Mouse (Mus musculus) gastrocnemius, postnatal 25 days (tissue): ENCODE results near the gene Usp22. TPM values are rescaled to one million over a fixed set of nuclear protein-coding genes. Genes with fewer than 3 reads are reported as not detected.
"Not testable (repeated sequence)": the region's sequence is repeated elsewhere in the genome, so short reads cannot be mapped to it uniquely, and the experiment has no call there.

Source experiments
- DNase-seq: peaks from one replicate; pipeline ENCODE4 v3.0.0; 2022
- long read RNA-seq, 2 experiments: library from polyadenylated mRNA; stranded (forward); transcript quantifications; one replicate each; pipeline ENCODE4 v2.0.0; 2021
- total RNA-seq, 2 experiments: library from RNA; stranded (reverse); gene quantifications; 1 replicate in 1 of 2; 2 replicates in 1 of 2; pipeline ENCODE4 v1.2.3; 2021

The Usp22 gene
- 10 to 100 TPM; 14.0 TPM for total RNA-seq
- long read RNA-seq, experiment 1, full-length matches to known transcripts, result 3 of 6 reads
- long read RNA-seq, experiment 1, partial matches to known transcripts, result 0 of 6 reads
- long read RNA-seq, experiment 1, other reads (novel, unspliced or antisense), result 3 of 6 reads
- long read RNA-seq, experiment 2, full-length matches to known transcripts, result 5 of 12 reads
- long read RNA-seq, experiment 2, partial matches to known transcripts, result 2 of 12 reads
- long read RNA-seq, experiment 2, other reads (novel, unspliced or antisense), result 5 of 12 reads

DNA sequence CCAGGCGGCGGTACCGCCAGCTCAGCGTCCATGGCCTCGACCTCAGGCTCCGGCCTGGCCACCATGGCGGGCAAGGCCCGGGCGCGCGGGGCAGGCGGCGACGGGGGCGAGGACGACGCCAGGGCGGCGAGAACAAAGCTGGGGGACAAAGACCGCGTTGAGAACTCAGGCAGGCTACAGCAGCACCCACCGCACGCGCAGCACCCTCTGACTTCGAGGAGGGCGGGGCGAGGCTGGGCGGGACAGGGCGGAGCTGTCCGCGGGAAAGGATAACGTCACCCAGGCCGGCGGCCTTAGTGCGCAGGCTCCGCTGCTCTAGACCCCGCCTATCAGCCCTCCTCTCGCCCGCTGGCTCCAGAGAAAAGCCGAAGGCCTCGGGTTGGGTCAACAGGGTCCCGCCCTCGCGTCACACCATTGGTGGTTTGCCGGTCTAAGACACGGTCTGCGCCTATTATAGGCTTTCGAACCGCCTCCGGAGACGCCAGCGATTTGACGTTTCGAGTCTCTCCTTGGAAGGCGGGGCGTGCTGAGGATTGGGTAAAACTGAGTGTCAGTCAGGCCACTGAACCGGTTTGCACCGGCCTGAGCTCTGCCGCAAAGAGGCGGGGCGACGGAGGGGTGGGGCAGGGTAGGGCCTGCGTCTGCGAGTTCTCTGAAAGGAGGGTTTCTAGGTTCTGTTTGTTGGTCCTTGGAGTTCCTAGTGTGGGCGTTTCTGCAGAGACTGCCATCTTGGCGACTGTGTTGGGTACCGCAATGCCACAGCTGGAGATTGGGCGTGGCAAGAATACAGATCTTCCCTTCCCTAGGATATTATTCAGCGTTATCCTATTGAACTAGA, at the start of gene Usp22:
Gene Usp22 (minus strand): TSS at position 235 of the 838 bp plus-strand sequence.
- peak; percentile 100 for DNase-seq

DNA sequence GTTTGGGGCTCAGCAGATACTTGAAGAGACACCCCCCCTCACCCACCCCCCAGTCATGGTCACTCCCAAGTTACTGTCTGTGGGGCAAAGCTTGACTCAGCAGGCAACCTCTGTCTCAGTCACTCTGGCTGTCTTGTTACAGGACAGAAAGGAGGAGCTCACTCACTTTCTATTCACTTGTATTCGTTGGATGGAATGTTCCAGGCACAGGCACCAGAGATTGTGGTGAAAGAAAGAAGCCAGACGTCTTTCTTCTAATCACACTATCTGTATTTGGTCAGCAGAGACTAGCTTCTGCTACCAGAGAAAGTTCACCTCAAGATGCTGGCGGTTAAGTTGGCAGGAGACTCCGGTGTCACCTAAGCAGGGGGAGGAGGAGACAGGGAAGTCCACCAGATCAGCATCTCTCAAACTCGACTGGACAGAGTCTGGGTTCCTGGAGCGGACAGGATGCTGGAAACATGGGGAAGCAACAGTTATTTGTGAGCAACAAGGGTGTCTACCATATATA, 49.4 kb upstream of the Usp22 start:
- DNase-seq, result no peak

DNA sequence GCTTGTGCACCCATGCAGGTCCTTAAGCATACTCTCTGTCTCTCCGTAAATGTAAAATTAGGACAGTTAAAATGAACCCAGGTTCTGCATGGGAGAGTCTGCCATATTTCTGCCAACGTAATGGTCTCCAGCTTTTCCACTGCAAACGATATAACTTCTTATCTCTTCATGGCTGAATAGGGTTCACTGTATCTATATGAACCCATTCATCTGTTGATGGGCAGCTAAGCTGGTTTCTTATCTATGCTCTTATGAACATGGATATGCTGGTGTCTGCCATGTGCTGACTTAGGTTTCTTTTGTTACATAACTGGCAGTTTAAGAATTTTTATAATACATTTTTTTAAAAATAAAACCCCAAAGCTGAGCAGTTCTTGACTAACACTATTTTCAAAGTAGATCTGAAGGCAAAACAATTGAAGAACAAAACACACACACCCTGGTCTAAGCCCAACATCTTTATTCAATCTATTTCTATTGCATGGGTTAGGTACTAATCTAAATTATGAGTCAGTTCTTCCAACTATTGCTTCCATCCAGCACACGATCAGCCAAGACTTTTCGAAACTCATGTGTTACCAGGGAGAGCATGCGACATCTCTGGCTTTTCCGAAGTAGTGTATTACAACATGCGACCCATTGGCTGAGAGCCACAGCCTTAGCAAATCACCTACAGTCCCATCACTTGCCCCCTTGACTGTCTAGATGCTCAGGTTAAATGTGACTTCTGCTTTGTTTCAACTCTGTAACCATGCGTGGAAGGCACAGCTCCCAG, 48.3 kb upstream of the Usp22 start:
- DNase-seq, result no peak

DNA sequence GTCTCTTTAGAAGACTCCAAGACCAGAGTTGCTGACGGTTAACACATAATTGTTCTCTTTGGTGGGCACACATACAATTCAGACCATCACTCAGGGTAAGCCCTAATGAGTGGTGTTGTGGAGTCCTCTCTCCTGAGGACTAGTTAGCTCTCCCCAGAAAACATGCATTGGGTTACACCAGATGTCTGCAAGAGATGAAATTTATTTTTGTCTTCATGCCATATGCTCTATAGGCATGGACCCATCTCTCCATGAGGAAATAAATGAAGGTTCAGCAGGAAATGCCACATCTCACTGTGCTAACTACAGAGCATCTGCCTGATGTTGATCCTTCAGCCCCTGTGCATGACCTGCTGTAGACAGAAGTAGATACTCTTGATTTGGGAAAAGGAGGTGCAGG, 47.2 kb upstream of the Usp22 start:
- DNase-seq, result no peak

DNA sequence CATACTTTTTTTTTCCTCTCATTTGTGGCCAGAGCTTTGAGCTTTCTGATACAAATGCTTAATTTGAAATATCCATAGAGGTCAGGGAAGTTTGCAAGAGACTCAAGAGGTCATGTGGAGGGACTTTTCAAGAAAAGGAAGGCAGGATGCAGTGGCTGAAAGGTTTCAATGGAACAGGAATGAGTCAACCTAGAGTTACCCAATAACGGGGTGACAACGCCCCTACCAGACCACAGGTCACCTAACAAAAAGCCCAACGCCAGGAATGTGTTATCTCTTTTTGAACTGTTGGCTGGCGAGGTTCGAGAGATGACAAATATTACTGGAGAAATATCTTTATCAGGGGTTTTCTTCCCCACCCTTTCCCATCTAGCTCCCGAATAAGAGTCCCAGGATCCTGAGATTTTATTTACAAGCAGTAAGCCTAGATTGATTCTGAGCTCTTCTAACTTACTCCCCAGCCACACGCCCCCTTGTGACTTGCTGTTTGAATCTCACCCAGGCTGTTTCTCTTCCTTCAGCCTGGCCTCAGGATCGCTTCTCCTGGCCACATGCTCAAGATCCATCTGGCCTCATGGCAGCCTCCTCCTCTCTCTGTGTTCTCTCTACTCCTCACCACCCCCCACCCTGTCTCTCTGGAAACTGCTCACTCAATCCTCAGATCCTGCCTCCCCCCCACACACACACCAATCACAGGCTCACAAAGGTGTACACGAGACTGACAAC, 45.5 kb upstream of the Usp22 start:
- no peak for DNase-seq

DNA sequence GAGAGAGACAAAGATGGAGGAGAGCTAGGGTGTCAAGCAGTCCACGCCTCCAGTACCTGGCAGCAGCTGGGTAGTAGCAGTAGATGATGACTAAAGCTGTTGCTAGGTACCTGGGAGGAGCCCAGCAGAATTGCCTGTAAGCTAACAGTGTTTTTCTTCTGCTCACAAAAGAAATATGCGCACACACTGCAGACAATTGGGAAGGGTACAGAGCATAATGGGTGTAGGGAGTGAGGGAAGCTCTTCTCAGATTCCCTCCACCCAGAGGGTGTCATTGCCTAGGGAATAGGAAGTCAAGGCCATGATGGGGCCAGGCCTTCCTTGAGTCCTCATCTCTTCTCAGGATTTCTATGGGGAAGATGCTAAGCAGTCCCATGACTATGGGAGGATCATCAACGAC, 41.1 kb upstream of the Usp22 start:
- DNase-seq, result no peak

DNA sequence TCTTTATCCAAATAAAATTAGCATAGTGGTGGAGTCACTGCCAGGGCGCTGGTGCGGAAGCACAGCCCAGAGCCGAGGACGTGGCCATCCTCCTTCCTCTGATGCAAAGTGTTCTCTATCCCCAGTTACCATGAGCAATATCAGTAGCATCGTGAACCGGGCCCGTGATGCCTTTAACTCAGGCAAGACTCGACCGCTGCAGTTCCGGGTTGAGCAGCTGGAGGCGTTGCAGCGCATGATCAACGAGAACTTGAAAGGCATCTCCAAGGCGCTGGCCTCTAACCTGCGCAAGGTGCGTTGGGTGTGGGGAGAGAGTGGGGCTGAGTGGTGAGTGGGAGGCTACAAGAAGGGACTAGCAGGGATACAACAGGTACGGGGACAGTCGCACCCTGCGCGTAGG, 37.2 kb upstream of the Usp22 start:
- no peak for DNase-seq

DNA sequence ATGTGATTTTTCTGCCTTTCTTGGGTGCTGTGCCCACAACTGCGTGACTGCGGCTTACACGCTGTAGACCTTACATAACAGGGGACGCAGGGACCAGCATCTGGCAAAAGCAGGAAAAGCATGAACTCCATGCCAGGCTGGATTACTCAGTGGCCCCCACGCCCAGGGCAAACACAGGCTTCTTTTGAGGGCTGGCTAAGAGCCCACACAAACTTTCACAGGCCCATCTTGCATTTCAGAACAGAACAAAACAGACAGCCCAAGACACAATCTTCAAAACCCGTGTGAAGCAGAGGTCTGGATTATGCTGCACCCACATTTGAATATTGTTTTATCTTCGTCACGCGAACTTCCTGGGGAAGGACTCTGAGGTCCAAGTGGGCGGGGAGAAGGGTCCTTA, 33.5 kb upstream of the Usp22 start:
- DNase-seq, result no peak

DNA sequence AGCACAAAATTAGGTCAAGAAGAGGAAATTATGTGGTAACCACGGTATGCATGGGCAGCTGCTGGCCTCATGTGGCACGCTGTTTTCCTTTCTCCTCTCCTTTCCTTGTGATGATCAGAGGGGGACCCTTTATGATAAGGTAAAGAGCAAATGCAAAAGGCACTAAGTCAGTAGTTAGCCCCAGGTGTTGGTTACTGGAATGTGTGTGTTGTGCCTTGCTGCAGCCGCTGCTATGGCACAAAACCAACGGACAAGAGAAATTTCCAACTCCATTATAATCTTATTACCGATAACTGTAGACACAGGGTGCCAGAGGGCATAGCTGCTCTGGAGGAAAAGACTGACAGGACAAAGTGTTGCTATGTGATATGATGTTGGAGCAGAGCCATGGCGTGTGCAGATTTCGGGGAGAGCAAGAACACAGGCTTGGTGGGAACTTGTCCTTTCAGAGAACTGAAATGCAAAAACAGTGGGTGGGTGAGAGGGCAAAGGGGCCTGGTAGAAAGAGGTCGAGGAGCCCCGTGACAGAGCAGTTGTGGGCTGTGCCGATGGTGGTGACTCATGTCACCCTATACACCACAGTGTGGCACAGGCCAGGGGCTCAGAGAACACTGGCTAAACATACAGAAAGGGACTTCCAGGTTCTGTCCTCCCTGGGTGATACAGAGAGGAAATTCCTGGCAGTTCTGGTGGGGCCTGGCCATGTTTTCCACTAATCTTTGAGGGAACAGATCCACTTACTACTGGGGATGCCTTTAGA, 32.8 kb upstream of the Usp22 start, which contains the start of gene Aldh3a1:
Gene Aldh3a1 (plus strand): TSS at position 51 of the 760 bp plus-strand sequence.
- DNase-seq, result no peak

DNA sequence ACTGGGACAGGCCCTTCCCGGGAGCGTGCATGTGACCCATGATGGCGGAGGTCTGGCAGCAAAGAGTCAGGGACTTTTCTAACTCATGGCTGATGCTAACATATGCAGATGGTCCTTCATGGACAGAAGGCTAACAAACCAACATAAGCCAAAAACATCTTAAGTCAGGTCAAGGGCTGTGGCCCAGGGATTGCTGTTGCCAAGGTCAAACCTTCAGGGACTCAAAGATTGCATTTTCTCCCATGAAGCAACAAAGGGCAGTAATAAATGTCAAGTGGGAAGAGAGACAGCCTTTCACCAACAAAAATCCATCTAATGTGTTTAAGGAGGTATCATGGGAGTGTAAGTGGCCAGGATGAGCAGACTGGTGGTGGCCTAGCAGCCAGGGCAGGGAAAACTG, 31.3 kb upstream of the Usp22 start:
- DNase-seq, result no peak

DNA sequence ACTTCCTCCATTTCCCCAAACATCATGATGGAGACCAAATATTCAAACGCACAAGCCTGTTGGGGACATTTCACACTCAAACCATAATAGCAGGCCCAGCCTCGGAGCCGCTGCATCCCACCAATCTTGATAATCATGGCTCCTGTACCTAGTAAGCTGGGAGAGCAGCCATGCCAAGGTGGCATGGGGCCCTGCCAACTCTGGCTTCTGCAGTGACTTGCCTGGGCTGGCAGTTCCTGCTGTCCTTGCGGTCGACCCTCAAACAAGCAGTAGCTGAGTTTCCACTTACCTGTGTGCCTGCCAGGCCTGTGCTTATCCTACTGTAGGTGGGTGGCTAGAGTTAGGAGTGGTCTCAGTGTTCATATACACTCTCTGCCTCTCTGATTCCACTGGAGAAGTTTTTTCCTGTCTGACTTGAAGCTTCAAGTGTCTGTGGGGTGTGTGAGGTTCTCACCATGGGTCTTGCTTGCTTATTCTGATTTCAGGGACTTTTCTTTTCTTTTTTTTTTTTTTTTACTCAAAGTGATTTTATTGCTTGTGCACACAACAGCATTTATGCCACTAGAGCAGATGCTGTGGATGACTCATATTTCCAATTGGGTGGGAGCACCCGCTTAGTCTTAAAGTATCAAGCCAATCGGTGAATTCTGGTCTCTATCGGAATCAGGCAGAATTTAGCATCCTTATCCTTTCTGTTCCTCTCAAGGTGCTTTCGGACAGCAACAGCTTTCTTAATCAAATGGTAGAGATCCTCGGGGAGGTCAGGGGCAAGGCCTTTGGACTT, 30.5 kb upstream of the Usp22 start:
- DNase-seq, result no peak

DNA sequence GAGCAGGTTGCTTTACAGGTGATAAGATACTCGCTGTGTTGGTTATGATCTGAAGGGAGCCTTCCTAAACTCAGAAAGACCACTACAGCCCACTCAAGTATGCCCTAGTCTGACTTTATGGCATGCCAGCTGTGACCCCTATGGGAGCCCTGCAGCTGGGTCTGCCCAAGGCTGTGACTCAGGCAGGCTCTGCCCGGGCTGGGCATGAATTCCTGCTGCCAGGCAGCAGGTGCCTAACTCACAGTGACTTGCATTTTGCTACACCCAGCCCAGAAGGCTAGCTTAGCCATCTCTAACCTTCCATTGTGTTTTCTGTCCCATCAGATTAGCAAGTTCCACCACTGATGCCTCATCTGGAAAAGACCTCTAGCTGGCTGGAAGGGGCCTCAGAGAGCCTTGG, 28.0 kb upstream of the Usp22 start:
- no peak for DNase-seq

DNA sequence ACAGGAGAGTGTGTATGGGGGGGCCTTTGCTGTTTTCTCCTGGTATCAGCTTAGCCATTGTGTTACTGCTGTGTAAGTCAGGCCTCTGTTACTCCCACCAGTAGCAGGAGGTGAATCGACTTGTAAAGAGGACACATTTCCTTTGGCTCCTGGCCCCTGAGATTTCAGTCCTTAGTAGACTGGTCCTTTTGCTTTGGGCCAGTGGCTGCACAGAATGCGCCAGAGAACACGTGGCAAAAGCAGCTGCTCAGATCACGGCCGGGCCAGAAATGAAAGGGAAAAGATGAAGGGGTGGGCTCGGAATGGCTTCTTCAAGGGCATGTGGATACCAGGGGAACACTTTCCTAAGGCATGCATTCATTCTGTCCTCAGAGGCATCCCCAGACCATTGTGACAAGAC, 27.3 kb upstream of the Usp22 start:
- DNase-seq, result no peak

DNA sequence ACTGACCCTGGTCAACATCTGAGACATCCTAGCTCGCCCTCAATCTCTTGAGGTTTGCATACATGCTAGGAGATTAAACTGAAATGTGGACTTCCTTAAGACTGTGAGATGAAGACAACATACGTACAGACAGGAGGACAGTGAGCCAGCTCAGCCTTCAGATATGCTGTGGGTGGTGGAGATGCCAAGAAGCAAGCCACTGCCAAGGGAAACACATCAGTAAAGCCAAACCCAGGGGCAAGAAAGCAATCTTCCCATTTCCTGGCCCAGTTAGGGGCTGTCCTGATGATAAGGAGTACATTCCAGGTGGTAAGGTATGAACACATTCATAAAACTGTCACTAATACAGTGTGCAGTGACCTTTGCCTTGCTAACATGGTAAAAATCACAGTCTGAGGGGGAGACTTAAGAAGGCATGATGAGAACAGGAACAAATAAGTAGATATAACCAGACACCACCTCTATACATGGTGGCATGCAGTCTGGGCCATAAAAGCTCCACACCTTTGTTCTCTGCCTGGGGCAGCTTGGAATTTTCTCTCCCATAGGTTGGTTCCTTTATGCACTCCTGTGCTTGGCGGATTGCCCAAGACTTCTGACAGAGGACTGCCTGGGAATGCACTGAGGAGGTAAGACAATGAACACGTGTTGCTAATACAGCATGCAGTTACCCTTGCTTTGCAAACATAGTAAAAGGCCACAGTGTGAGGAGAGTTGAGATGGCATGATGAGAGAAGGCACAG, 24.9 kb upstream of the Usp22 start:
- DNase-seq, result no peak

DNA sequence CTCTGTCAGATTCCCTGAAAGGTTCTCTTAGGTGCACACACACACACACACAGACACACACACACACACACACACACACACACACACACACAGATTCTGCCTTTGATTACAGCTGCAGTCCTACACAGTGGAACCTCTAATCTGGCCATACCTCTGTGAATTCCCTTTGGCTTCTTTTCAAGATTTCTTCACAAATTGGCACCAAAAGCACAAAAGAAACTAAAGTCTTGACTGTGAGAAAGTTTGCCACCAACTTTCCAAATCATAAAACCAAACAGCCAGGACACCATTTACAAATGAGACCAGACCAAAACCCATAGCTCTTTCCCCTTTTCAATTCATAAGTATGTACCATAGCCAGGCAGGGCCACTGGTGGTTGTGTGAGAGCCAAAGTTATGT, 23.1 kb upstream of the Usp22 start:
- no peak for DNase-seq

DNA sequence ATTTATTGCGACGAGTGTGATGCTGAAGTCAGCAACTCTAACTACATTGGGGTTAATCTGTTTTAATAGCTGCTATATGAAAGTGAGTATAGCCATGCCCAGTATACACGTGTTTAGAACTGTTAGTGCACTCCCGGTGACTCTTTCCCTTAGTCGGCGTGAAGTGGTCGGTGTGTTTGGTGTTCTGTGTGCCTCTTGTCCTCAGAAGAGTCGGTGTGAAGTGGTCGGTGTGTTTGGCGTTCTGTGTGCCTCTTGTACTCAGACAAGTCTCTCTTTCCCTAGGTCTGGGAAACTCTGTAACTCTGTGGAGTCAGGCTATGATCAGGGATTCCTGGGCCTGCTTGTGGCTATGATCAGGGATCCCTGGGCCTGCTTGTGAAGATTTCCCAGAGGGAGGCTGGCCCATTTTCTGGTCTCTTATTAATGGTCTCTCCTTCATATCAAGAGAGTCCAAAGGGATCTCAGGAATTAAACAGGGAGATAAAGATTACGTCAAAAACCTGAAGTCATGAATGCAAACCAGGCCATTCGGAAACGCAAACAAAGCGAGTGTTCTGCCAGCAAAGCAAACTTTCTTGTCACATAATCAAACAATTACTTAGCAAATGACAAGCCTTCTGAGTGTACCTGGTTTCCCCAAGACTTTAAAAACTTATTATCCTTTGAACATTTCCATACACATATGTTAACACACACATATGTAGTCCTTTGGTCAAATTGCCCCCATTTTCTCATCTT, 21.9 kb upstream of the Usp22 start:
- no peak for DNase-seq

DNA sequence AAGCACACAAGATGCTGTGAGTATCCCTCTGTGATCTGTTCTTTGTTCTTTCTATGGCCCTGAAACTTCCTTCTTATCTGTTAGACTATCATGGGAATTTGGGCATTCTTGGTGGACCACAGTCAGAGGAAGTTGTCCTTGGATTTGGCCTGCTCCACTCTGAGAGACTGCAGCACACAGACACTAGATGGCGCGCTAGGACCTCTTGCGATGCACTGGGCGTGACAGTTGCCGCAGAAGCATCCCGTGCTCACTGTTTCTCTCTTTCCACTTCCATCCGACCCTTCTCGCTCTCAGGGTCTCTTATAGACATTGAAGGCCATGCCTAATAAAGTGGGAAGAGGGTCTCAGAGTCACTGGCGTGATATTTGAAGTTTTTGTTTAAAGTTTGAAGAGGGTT, 18.5 kb upstream of the Usp22 start:
- DNase-seq, result peak; percentile 48

DNA sequence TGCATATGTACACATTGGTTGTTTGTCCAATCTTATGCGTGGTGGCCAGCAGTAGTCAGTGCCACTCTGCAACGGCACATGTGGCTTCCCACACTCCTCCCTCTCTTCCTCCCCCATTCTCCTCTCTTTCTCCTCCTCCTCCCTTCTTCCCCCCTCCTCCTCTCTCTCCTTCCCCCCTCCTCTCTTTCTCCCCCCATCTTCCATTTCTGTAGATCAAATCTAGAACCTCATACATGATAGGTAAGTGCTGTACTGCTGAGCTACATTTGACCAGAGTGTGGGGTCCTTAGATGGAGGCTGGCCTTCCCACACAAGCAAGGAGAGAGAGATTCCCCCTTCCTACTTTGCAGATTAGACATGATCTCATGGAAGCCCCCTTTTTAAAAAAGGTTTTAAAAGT, 17.9 kb upstream of the Usp22 start:
- DNase-seq, result no peak

DNA sequence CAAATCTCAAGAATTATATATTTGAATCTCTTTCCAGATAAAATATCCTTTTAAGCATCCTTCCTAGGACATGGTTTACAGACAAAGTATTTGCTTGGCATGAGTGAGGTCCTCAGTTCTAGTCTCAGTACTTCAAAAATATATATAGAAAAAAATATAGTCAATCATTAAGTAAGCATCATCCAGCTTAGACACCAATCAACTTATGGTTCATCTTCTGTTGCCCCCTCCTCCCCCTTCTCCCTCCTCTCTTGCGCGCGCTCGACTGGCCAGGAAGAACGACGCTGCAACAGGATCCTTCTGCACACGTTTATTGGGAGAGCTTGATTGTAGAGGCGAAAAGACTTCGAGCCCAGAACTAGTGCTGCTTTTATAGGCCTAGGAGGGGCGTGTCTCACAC, 17.3 kb upstream of the Usp22 start:
- not testable (repeated sequence) for DNase-seq
